Mouse (Mus musculus) brain, embryonic 14.5 days (tissue): ENCODE results near the gene AI661453. TPM values are rescaled to one million over a fixed set of nuclear protein-coding genes. Genes with fewer than 3 reads are reported as not detected.

Experiments used
- DNase-seq: peaks from one replicate; pipeline ENCODE4 v3.0.0-alpha.2; 2011; ENCODE audit warnings: low read depth
- CTCF ChIP-seq: fragments of 200-500 bp; IDR thresholded peaks from 2 replicates; pipeline ENCODE4 v1.5.1; 2012; ENCODE audit warnings: inconsistent platforms, mild to moderate bottlenecking, moderate library complexity, borderline replicate concordance; ENCODE audit not compliant: insufficient read depth, insufficient read length; ENCODE audit errors: extremely low read depth
- POLR2A ChIP-seq: fragments of 200-500 bp; IDR thresholded peaks from 2 replicates; pipeline ENCODE4 v1.6.1; 2012; ENCODE audit warnings: mild to moderate bottlenecking, inconsistent platforms, borderline replicate concordance; ENCODE audit not compliant: poor library complexity, insufficient read depth, insufficient read length, severe bottlenecking; ENCODE audit errors: extremely low read depth
- polyA plus RNA-seq: library from polyadenylated mRNA; depleted of rRNA; stranded (reverse); fragments of >200 nt; gene quantifications from 2 replicates; pipeline ENCODE4 v1.2.3, GENCODE M21; 2012

The AI661453 gene
- polyA plus RNA-seq, 1 experiment, result 0.85 TPM

- TF ChIP-seq POLR2A (no peak), CTCF (no peak)
- DNase-seq, result no peak
Observed at GRCm38 (mm10) chr17:47462728-47463388, 26.4 kb downstream of the AI661453 start.

- DNase-seq, result no peak
- TF ChIP-seq POLR2A (no peak), CTCF (no peak)
Observed at GRCm38 (mm10) chr17:47464248-47464965, 28.0 kb downstream of the AI661453 start.

- TF ChIP-seq POLR2A (no peak), CTCF (no peak)
- DNase-seq, result no peak
Observed at GRCm38 (mm10) chr17:47465016-47465415, 28.6 kb downstream of the AI661453 start.

- no peak for TF ChIP-seq CTCF
- TF ChIP-seq POLR2A, result no peak
- no peak for DNase-seq
Observed at GRCm38 (mm10) chr17:47466284-47466683, 29.9 kb downstream of the AI661453 start.

- no peak for DNase-seq
- TF ChIP-seq CTCF (no peak), POLR2A (no peak)
Observed at GRCm38 (mm10) chr17:47467659-47468058, 31.2 kb downstream of the AI661453 start.

GRCm38 (mm10) chr17:47468063-47468462 lies 31.6 kb downstream of the AI661453 start:
- no peak for DNase-seq
- TF ChIP-seq CTCF (no peak), POLR2A (no peak)

- TF ChIP-seq POLR2A, result no peak
- TF ChIP-seq CTCF, result no peak
- no peak for DNase-seq
Observed at GRCm38 (mm10) chr17:47468466-47468865, 32.1 kb downstream of the AI661453 start.

GRCm38 (mm10) chr17:47469642-47470041 lies 33.2 kb downstream of the AI661453 start:
- no peak for DNase-seq
- no peak for TF ChIP-seq POLR2A
- no peak for TF ChIP-seq CTCF

GRCm38 (mm10) chr17:47470121-47470520 lies 33.7 kb downstream of the AI661453 start:
- TF ChIP-seq CTCF (no peak), POLR2A (no peak)
- no peak for DNase-seq

GRCm38 (mm10) chr17:47470686-47471085 lies 34.3 kb downstream of the AI661453 start:
- no peak for TF ChIP-seq POLR2A
- TF ChIP-seq CTCF, result no peak
- peak; percentile 78 for DNase-seq

GRCm38 (mm10) chr17:47472435-47473350 lies 36.3 kb downstream of the AI661453 start:
- DNase-seq, result no peak
- no peak for TF ChIP-seq CTCF
- no peak for TF ChIP-seq POLR2A

- no peak for DNase-seq
- TF ChIP-seq CTCF (peak; percentile 81), POLR2A (no peak)
Observed at GRCm38 (mm10) chr17:47473434-47473974, 37.1 kb downstream of the AI661453 start.

GRCm38 (mm10) chr17:47474250-47474649 lies 37.8 kb downstream of the AI661453 start:
- DNase-seq, result no peak
- TF ChIP-seq POLR2A, result no peak
- no peak for TF ChIP-seq CTCF

GRCm38 (mm10) chr17:47475181-47475580 lies 38.8 kb downstream of the AI661453 start:
- TF ChIP-seq POLR2A, result no peak
- TF ChIP-seq CTCF, result no peak
- DNase-seq, result no peak
